Mouse (Mus musculus) forebrain, embryonic 14.5 days (tissue): ENCODE results near the gene Gpc4. TPM values are rescaled to one million over a fixed set of nuclear protein-coding genes. Genes with fewer than 3 reads are reported as not detected.

Source experiments
- ATAC-seq: fragments of 200-750 bp; cut with Nextera tagmentation; 2 replicates; pipeline ENCODE4 v1.8.0; 2017; ENCODE audit warnings: mild to moderate bottlenecking, moderate library complexity
- DNase-seq: peaks from one replicate; pipeline ENCODE4 v3.0.0-alpha.2; 2015; ENCODE audit warnings: low spot score
- H3K27ac ChIP-seq: fragments of 300-500 bp; sonication (generic); 2 replicates; pipeline ENCODE4 v1.5.1; 2014; ENCODE audit warnings: low read depth, mild to moderate bottlenecking, control low read depth, low read length, moderate library complexity
- H3K27me3 ChIP-seq: fragments of 300-500 bp; sonication (generic); replicated peaks from 2 replicates; pipeline ENCODE4 v1.6.1; 2014; ENCODE audit warnings: low read length, control low read depth, mixed read lengths; ENCODE audit not compliant: control insufficient read depth, insufficient read depth
- H3K36me3 ChIP-seq: fragments of 300-500 bp; sonication (generic); 2 replicates; pipeline ENCODE4 v1.6.1; 2014; ENCODE audit warnings: low read length, control low read depth; ENCODE audit not compliant: control insufficient read depth, insufficient read depth
- H3K4me1 ChIP-seq: fragments of 300-500 bp; sonication (generic); 2 replicates; pipeline ENCODE4 v1.6.1; 2014; ENCODE audit warnings: antibody characterized with exemption, low read length, control low read depth; ENCODE audit not compliant: control insufficient read depth, insufficient read depth
- H3K4me2 ChIP-seq: fragments of 300-500 bp; sonication (generic); 2 replicates; pipeline ENCODE4 v1.6.1; 2014; ENCODE audit warnings: mild to moderate bottlenecking, control low read depth, low read length
- H3K4me3 ChIP-seq: fragments of 300-500 bp; sonication (generic); 2 replicates; pipeline ENCODE4 v1.5.1; 2014; ENCODE audit warnings: low read depth, low read length, control low read depth
- H3K9ac ChIP-seq: fragments of 300-500 bp; sonication (generic); 2 replicates; pipeline ENCODE4 v1.6.1; 2014; ENCODE audit warnings: mild to moderate bottlenecking, low read length, control low read depth, moderate library complexity
- H3K9me3 ChIP-seq: fragments of 300-500 bp; sonication (generic); replicated peaks from 2 replicates; pipeline ENCODE4 v1.6.1; 2016; ENCODE audit warnings: low read length, control low read depth, mixed read lengths; ENCODE audit not compliant: control insufficient read depth
- WGBS: fragments of 180-500 bp; shearing (Covaris S2); extraction: QIAGEN DNeasy Blood & Tissue Kit; methylation state at CpG from one replicate; pipeline ENCODE4 v1.1.7; 2014; 5-methylcytosine and 5-hydroxymethylcytosine counted together
- polyA plus RNA-seq: library from polyadenylated mRNA; unstranded; fragments of >200 nt; fragmentation: Nextera tagmentation; extraction: Ambion mirVana; gene quantifications from 2 replicates; pipeline ENCODE4 v1.2.1, GENCODE M21; 2014

The Gpc4 gene
- polyA plus RNA-seq: 25.0 and 25.4 TPM in 2 replicates

- H3K4me1 ChIP-seq: 0 out of 2 replicates have a peak, but pooled peaks cover 2% of the 10 kb centered on the region
- no peaks in the 10 kb centered on the region for H3K36me3 ChIP-seq
- peak within 1 kb of the TSS; percentile 58; the same call in 1 of the 2 replicates for H3K27ac ChIP-seq
- peak within 1 kb of the TSS; percentile 59 for H3K4me2 ChIP-seq
- no peaks in the 10 kb centered on the region for H3K9me3 ChIP-seq
- DNase-seq (peak; percentile 78), ATAC-seq (peak; percentile 91)
- WGBS: 30% methylated on average over 62 of the region's 76 CpGs
- H3K9ac ChIP-seq: peak within 1 kb of the TSS; percentile 73
- peak within 1 kb of the TSS; percentile 49 for H3K4me3 ChIP-seq
- H3K27me3 ChIP-seq: no peaks in the 10 kb centered on the region
Observed at GRCm38 (mm10) chrX:52164738-52165554, at the start of gene Gpc4. Gpc4 (minus strand) TSS chrX:52165252.

GRCm38 (mm10) chrX:52212846-52213245 lies 47.8 kb upstream of the Gpc4 start:
- no peaks in the 10 kb centered on the region for H3K9me3 ChIP-seq
- WGBS: 63% methylated on average over 4 of the region's 4 CpGs
- H3K4me3 ChIP-seq: no peak overlapping the region
- no peak for DNase-seq
- ATAC-seq: no peak
- H3K4me1 ChIP-seq: no peaks in the 10 kb centered on the region
- H3K27ac ChIP-seq: no peak overlapping the region
- no peak overlapping the region for H3K4me2 ChIP-seq
- no peak overlapping the region for H3K9ac ChIP-seq
- H3K36me3 ChIP-seq: no peaks in the 10 kb centered on the region
- no peaks in the 10 kb centered on the region for H3K27me3 ChIP-seq

GRCm38 (mm10) chrX:52199836-52200235 lies 34.8 kb upstream of the Gpc4 start:
- Histone ChIP-seq H3K9ac (no peak overlapping the region), H3K4me2 (no peak overlapping the region), H3K4me3 (no peak overlapping the region), H3K9me3 (no peaks in the 10 kb centered on the region), H3K36me3 (no peaks in the 10 kb centered on the region), H3K27me3 (no peaks in the 10 kb centered on the region), H3K27ac (no peak overlapping the region), H3K4me1 (no peaks in the 10 kb centered on the region; the same call in 1 of the 2 replicates)
- ATAC-seq (no peak), DNase-seq (no peak)
- 20% methylated on average over 6 of the region's 6 CpGs for WGBS

GRCm38 (mm10) chrX:52193311-52193968 lies 28.4 kb upstream of the Gpc4 start:
- H3K4me1 ChIP-seq: no peaks in the 10 kb centered on the region
- H3K9me3 ChIP-seq: no peaks in the 10 kb centered on the region
- H3K27ac ChIP-seq: no peak overlapping the region
- no peaks in the 10 kb centered on the region for H3K36me3 ChIP-seq
- DNase-seq: peak; percentile 61
- H3K9ac ChIP-seq: no peak overlapping the region
- H3K27me3 ChIP-seq: no peaks in the 10 kb centered on the region
- no peak overlapping the region for H3K4me2 ChIP-seq
- H3K4me3 ChIP-seq: no peak overlapping the region
- 37% methylated on average over 4 of the region's 4 CpGs for WGBS
- ATAC-seq: no peak

- Histone ChIP-seq H3K27me3 (no peaks in the 10 kb centered on the region), H3K4me3 (no peak overlapping the region), H3K27ac (no peak overlapping the region), H3K9ac (no peak overlapping the region), H3K9me3 (no peaks in the 10 kb centered on the region), H3K4me2 (no peak overlapping the region), H3K36me3 (no peaks in the 10 kb centered on the region), H3K4me1 (no peaks in the 10 kb centered on the region)
- whole genome bisulfite sequencing: 13% methylated on average over 4 of the region's 4 CpGs
- no peak for ATAC-seq
- peak; percentile 20 for DNase-seq
Observed at GRCm38 (mm10) chrX:52189094-52189493, 24.0 kb upstream of the Gpc4 start.

GRCm38 (mm10) chrX:52183551-52184442 lies 18.7 kb upstream of the Gpc4 start:
- Histone ChIP-seq H3K27ac (peak overlapping the region; percentile 46; the same call in 1 of the 2 replicates), H3K4me2 (no peak overlapping the region), H3K4me3 (no peak overlapping the region), H3K27me3 (no peaks in the 10 kb centered on the region), H3K36me3 (no peaks in the 10 kb centered on the region), H3K9me3 (no peaks in the 10 kb centered on the region), H3K4me1 (no peaks in the 10 kb centered on the region), H3K9ac (no peak overlapping the region)
- DNase-seq (peak; percentile 64), ATAC-seq (peak; percentile 87)
- 31% methylated on average over 5 of the region's 5 CpGs for WGBS

GRCm38 (mm10) chrX:52181401-52181800 lies 16.3 kb upstream of the Gpc4 start:
- ATAC-seq (no peak), DNase-seq (no peak)
- Histone ChIP-seq H3K4me1 (no peaks in the 10 kb centered on the region), H3K4me2 (no peak overlapping the region), H3K9ac (no peak overlapping the region), H3K9me3 (no peaks in the 10 kb centered on the region), H3K27ac (no peak overlapping the region), H3K4me3 (no peak overlapping the region), H3K36me3 (no peaks in the 10 kb centered on the region), H3K27me3 (no peaks in the 10 kb centered on the region)
- 68% methylated on average over 2 of the region's 2 CpGs for WGBS

GRCm38 (mm10) chrX:52177067-52177466 lies 12.0 kb upstream of the Gpc4 start:
- Histone ChIP-seq H3K4me2 (no peak overlapping the region), H3K9ac (no peak overlapping the region), H3K36me3 (no peaks in the 10 kb centered on the region), H3K27me3 (no peaks in the 10 kb centered on the region), H3K4me3 (no peak overlapping the region), H3K9me3 (no peaks in the 10 kb centered on the region), H3K4me1 (no peaks in the 10 kb centered on the region), H3K27ac (no peak overlapping the region)
- DNase-seq: no peak
- ATAC-seq: no peak
- WGBS: 77% methylated on average over 4 of the region's 4 CpGs
